Mouse (Mus musculus) T-cell, adult 2 months (primary cell): ENCODE data around the gene Olfr13.
"Not testable (repeated sequence)": the region's sequence is repeated elsewhere in the genome, so short reads cannot be mapped to it uniquely, and the experiment has no call there.

ENCODE experiments used
- DNase-seq: peaks from one replicate; pipeline ENCODE4 v3.0.0; 2022; ENCODE audit warnings: low spot score

Gene Olfr13

GRCm38 (mm10) chr6:43171840-43172239 lies at the start of gene Olfr13:
TSS of gene Olfr13 (plus strand) at chr6:43172140.
- no peak for DNase-seq

GRCm38 (mm10) chr6:43146267-43146666 lies 25.7 kb upstream of the Olfr13 start, which contains the start of gene Olfr237-ps1:
TSS of gene Olfr237-ps1 (plus strand) at chr6:43146567.
- DNase-seq, result not testable (repeated sequence)

GRCm38 (mm10) chr6:43159502-43159901 lies 12.4 kb upstream of the Olfr13 start:
- DNase-seq, result no peak

GRCm38 (mm10) chr6:43162982-43163381 lies 9.0 kb upstream of the Olfr13 start, which contains the start of gene Olfr437:
TSS of gene Olfr437 (plus strand) at chr6:43163282.
- DNase-seq, result no peak

GRCm38 (mm10) chr6:43167246-43167645 lies 4.7 kb upstream of the Olfr13 start:
- no peak for DNase-seq

GRCm38 (mm10) chr6:43178129-43178528 lies 6.2 kb downstream of the Olfr13 start:
- no peak for DNase-seq

- DNase-seq, result no peak
Measured at GRCm38 (mm10) chr6:43178584-43179501, 6.9 kb downstream of the Olfr13 start.

- DNase-seq, result no peak
Measured at GRCm38 (mm10) chr6:43190986-43191385, 19.0 kb downstream of the Olfr13 start.

- no peak for DNase-seq
Measured at GRCm38 (mm10) chr6:43196781-43197180, 24.8 kb downstream of the Olfr13 start, which contains the start of gene Olfr435. TSS of gene Olfr435 (plus strand) at chr6:43197146.

- no peak for DNase-seq
Measured at GRCm38 (mm10) chr6:43198094-43198493, 26.2 kb downstream of the Olfr13 start.

GRCm38 (mm10) chr6:43202786-43203185 lies 30.8 kb downstream of the Olfr13 start:
- DNase-seq, result no peak

- no peak for DNase-seq
Measured at GRCm38 (mm10) chr6:43205355-43205754, 33.4 kb downstream of the Olfr13 start.

- DNase-seq, result not testable (repeated sequence)
Measured at GRCm38 (mm10) chr6:43212873-43213272, 40.9 kb downstream of the Olfr13 start, which contains the start of gene Olfr434. TSS of gene Olfr434 (plus strand) at chr6:43213021.
